Mouse (Mus musculus) spleen, adult 2 months (tissue): ENCODE data around the gene Llgl1. TPM values are rescaled to one million over a fixed set of nuclear protein-coding genes. Genes with fewer than 3 reads are reported as not detected.

ENCODE experiments used
- DNase-seq, 2 experiments: peaks; one replicate each; pipeline versions ENCODE4 v3.0.0 to v3.0.0-alpha.2; 2012 to 2021; ENCODE audit warnings: low spot score in 2 of 2, low read depth in 1 of 2
- H3K27ac ChIP-seq: fragments of 200-500 bp; 2 replicates; pipeline ENCODE4 v1.5.1; 2012; ENCODE audit warnings: low read length, inconsistent platforms; ENCODE audit not compliant: insufficient read depth
- H3K27me3 ChIP-seq: fragments of 200-500 bp; 2 replicates; pipeline ENCODE4 v1.6.1; 2012; ENCODE audit warnings: mild to moderate bottlenecking, moderate library complexity, low read length, inconsistent platforms; ENCODE audit not compliant: control insufficient read depth, insufficient read depth
- H3K36me3 ChIP-seq: fragments of 200-500 bp; 2 replicates; pipeline ENCODE4 v1.6.1; 2012; ENCODE audit warnings: mild to moderate bottlenecking, low read length, inconsistent platforms; ENCODE audit not compliant: control insufficient read depth, insufficient read depth
- H3K4me1 ChIP-seq: fragments of 200-500 bp; 2 replicates; pipeline ENCODE4 v1.6.1; 2011; ENCODE audit warnings: inconsistent platforms; ENCODE audit not compliant: control insufficient read depth, insufficient read depth, insufficient read length
- H3K4me3 ChIP-seq: fragments of 200-500 bp; 2 replicates; pipeline ENCODE4 v1.5.1; 2011; ENCODE audit warnings: mild to moderate bottlenecking, inconsistent platforms; ENCODE audit not compliant: insufficient read depth, insufficient read length; ENCODE audit errors: extremely low read depth
- CTCF ChIP-seq: fragments of 200-500 bp; IDR thresholded peaks from 2 replicates; pipeline ENCODE4 v1.5.1; 2011; ENCODE audit warnings: mild to moderate bottlenecking, inconsistent platforms; ENCODE audit not compliant: insufficient read depth, insufficient read length, insufficient replicate concordance; ENCODE audit errors: extremely low read depth
- POLR2A ChIP-seq: fragments of 200-500 bp; IDR thresholded peaks from 2 replicates; pipeline ENCODE4 v1.6.1; 2011; ENCODE audit warnings: low read depth, low read length, inconsistent platforms
- WGBS: fragments of 180-500 bp; shearing (Covaris S2); methylation state at CpG from one replicate; pipeline ENCODE4 v1.1.7; 2018; 5-methylcytosine and 5-hydroxymethylcytosine counted together
- polyA plus RNA-seq: library from polyadenylated mRNA; depleted of rRNA; stranded (reverse); fragments of >200 nt; gene quantifications from 2 replicates; pipeline ENCODE4 v1.2.3, GENCODE M21; 2012; rRNA removed

The Llgl1 gene
- polyA plus RNA-seq, 1 experiment: 38.6 TPM

DNA sequence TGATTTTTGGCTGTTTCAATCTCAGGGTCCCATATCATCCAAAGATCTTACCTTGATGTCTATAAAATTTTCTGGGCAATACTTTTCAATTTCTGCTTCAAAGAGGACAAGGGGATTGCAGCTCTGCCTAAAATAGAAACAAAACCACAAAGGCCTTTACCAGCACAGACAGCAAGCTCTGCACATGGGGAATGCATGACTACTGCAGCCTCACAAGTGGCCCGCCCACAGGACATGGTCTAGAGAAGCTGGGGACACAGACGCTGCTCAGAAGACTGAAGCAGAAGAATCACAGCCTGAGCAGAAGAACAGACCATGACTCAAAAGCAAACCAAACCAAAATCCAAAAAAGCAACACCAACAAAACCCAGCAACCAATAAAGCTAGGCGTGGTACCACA is 62.2 kb downstream of the Llgl1 start:
- peaks cover 13% of the 10 kb centered on the region for H3K36me3 ChIP-seq

More for the DNA sequence above, 62.2 kb downstream of the Llgl1 start:
- H3K27me3 ChIP-seq: no peaks in the 10 kb centered on the region
- DNase-seq: no peak
- no peak overlapping the region for H3K27ac ChIP-seq
- TF ChIP-seq POLR2A: no peak
- TF ChIP-seq CTCF: no peak
- H3K4me1 ChIP-seq: no peaks in the 10 kb centered on the region
- no peak overlapping the region for H3K4me3 ChIP-seq
- 57% methylated on average over 3 of the region's 3 CpGs for WGBS

Other genes with a start within 250 kb of the Llgl1 start
- 26.4 and 27.6 TPM in 2 replicates for gene Drg2, start 245.1 kb upstream of the Llgl1 start, polyA plus RNA-seq
- 0.52 and 0.69 TPM in 2 replicates for gene Myo15, start 230.4 kb upstream of the Llgl1 start, polyA plus RNA-seq
- gene Alkbh5, start 163.3 kb upstream of the Llgl1 start, polyA plus RNA-seq: 15.0 and 16.9 TPM in 2 replicates
- 164 and 199 TPM in 2 replicates for gene Flii, start 27.5 kb downstream of the Llgl1 start, polyA plus RNA-seq
- 12.8 and 14.6 TPM in 2 replicates for gene Mief2, start 28.7 kb downstream of the Llgl1 start, polyA plus RNA-seq
- gene Top3a, start 77.6 kb downstream of the Llgl1 start, polyA plus RNA-seq: 7.3 and 9.5 TPM in 2 replicates
- gene Smcr8, start 77.8 kb downstream of the Llgl1 start, polyA plus RNA-seq: 12.2 and 12.5 TPM in 2 replicates
- gene Shmt1, start 112.0 kb downstream of the Llgl1 start, polyA plus RNA-seq: 7.8 and 9.6 TPM in 2 replicates
- 5.6 and 6.0 TPM in 2 replicates for gene Dhrs7b, start 130.9 kb downstream of the Llgl1 start, polyA plus RNA-seq
- 32.5 and 37.8 TPM in 2 replicates for gene Tmem11, start 179.5 kb downstream of the Llgl1 start, polyA plus RNA-seq
- gene Natd1, start 215.0 kb downstream of the Llgl1 start, polyA plus RNA-seq: 23.2 and 27.1 TPM in 2 replicates
- gene Map2k3, start 232.3 kb downstream of the Llgl1 start, polyA plus RNA-seq: 22.0 and 23.2 TPM in 2 replicates